Mouse (Mus musculus) forebrain, postnatal 0 days (tissue): ENCODE measurements at regions not wholly inside any gene's neighbourhood (a gene's known extent, or its start where the extent isn't known, plus 50 kb on each side); places are given as distances from the start of the nearest gene placed in this dataset.
A peak's percentile ranks its signal among the peaks of the same experiment; 100 is the strongest.

Experiments
- ATAC-seq: fragments of 200-750 bp; cut with Nextera tagmentation; 2 replicates; pipeline ENCODE4 v1.8.0; 2017; ENCODE audit warnings: mild to moderate bottlenecking, moderate library complexity
- DNase-seq: peaks from one replicate; pipeline ENCODE4 v3.0.0-alpha.2; 2015
- H3K27ac ChIP-seq: fragments of 300-500 bp; sonication (generic); 2 replicates; pipeline ENCODE4 v1.5.1; 2014; ENCODE audit warnings: low read depth, mild to moderate bottlenecking, antibody characterized with exemption, low read length, moderate library complexity, mixed read lengths
- H3K27me3 ChIP-seq: fragments of 300-500 bp; sonication (generic); 2 replicates; pipeline ENCODE4 v1.6.1; 2014; ENCODE audit warnings: mild to moderate bottlenecking, low read length, mixed read lengths; ENCODE audit not compliant: insufficient read depth
- H3K36me3 ChIP-seq: fragments of 300-500 bp; sonication (generic); 2 replicates; pipeline ENCODE4 v1.6.1; 2014; ENCODE audit warnings: mild to moderate bottlenecking, moderate library complexity; ENCODE audit not compliant: insufficient read depth
- H3K4me1 ChIP-seq: fragments of 300-500 bp; sonication (generic); 2 replicates; pipeline ENCODE4 v1.6.1; 2014; ENCODE audit warnings: antibody characterized with exemption; ENCODE audit not compliant: insufficient read depth
- H3K4me2 ChIP-seq: fragments of 300-500 bp; sonication (generic); 2 replicates; pipeline ENCODE4 v1.6.1; 2014; ENCODE audit warnings: low read depth, mild to moderate bottlenecking, moderate library complexity
- H3K4me3 ChIP-seq: fragments of 300-500 bp; sonication (generic); 2 replicates; pipeline ENCODE4 v1.5.1; 2014; ENCODE audit warnings: low read depth, low read length, mixed read lengths
- H3K9ac ChIP-seq: fragments of 300-500 bp; sonication (generic); 2 replicates; pipeline ENCODE4 v1.6.1; 2014; ENCODE audit warnings: mild to moderate bottlenecking
- H3K9me3 ChIP-seq: fragments of 300-500 bp; sonication (generic); 2 replicates; pipeline ENCODE4 v1.6.1; 2016; ENCODE audit warnings: low read length
- CTCF ChIP-seq: sonication (generic); IDR thresholded peaks from 2 replicates; pipeline ENCODE4 v1.5.1; 2016; ENCODE audit warnings: antibody characterized with exemption, control low read depth, low read depth
- WGBS: fragments of 180-500 bp; shearing (Covaris S2); extraction: QIAGEN DNeasy Blood & Tissue Kit; methylation state at CpG from one replicate; pipeline ENCODE4 v1.1.7; 2014; 5-methylcytosine and 5-hydroxymethylcytosine counted together

DNA sequence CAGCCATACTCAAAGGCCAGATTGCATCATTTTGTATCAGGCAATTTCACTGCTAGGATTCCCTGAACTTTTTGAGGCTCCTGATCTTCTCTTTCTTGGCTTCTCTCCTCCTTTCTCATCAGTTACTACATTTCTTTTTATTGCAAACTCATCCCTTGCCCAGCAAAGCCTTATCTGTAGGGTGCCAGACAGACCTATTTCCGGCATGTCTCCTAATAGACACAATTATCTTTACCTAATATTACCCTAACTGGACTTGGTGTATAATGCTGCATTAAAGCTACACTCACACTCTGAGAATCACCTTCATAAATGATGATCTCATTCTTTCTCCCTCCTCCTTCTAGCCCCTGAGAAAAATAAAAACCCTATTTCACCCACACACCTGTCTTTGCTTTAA, 396.3 kb upstream of the Nrg3 start:
- DNase-seq (no peak), ATAC-seq (no peak)
- 91% methylated on average over 1 of the region's 1 CpGs for WGBS
- no peaks in the 10 kb centered on the region for H3K9me3 ChIP-seq
- H3K9ac ChIP-seq = no peak overlapping the region
- no peak overlapping the region for H3K4me2 ChIP-seq
- no peaks in the 10 kb centered on the region for H3K36me3 ChIP-seq
- H3K27me3 ChIP-seq = no peaks in the 10 kb centered on the region
- H3K4me1 ChIP-seq = no peaks in the 10 kb centered on the region
- no peak for TF ChIP-seq CTCF
- no peak overlapping the region for H3K4me3 ChIP-seq
- H3K27ac ChIP-seq = no peak overlapping the region

DNA sequence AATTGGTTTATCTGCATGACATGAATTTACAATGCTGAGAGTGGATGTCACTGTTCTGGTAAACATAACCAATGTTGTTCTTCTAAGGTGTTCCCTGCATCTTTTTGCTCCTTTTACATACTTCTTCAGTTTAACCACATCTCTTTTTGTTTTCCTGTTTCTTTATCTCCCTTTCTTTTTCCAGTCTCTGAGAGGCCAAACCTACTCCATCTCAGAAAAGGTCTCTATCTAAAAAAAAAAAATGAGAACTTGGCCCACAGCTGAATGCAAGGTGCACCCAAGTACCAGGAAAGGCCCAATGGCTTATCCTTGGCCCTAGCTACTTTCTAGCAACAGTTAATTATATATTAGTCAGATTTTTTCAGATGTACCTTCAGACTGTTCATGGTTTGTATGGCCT, 394.3 kb upstream of the Nrg3 start:
- H3K9ac ChIP-seq = no peak overlapping the region
- no peak overlapping the region for H3K27ac ChIP-seq
- DNase-seq = no peak
- TF ChIP-seq CTCF = no peak
- ATAC-seq = no peak
- no peaks in the 10 kb centered on the region for H3K36me3 ChIP-seq
- no peaks in the 10 kb centered on the region for H3K9me3 ChIP-seq
- H3K4me2 ChIP-seq = no peak overlapping the region
- H3K27me3 ChIP-seq = no peaks in the 10 kb centered on the region
- no peak overlapping the region for H3K4me3 ChIP-seq
- H3K4me1 ChIP-seq = no peaks in the 10 kb centered on the region

DNA sequence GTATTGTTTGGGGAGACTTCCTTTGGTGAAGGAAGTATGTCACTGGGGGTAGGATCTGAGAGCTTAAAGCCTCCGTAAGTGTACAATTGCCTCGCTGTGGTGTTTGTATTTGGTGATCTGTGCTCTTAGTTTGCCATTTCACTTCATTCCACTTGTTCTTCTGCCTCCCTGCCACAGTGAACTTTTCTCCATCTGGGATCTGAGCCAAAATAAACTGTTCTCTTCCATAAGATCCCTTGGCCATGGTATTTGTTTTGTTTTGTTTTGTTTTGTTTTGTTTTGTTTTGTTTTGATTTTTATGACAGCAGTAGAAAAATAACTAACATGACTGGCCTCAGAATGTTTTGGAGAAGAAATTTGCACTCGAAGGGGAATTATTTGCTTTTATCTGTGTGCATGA, 387.3 kb upstream of the Nrg3 start:
- H3K4me1 ChIP-seq = no peaks in the 10 kb centered on the region
- no peak for TF ChIP-seq CTCF
- H3K36me3 ChIP-seq = no peaks in the 10 kb centered on the region
- no peak overlapping the region for H3K9ac ChIP-seq
- H3K27ac ChIP-seq = no peak overlapping the region
- no peak for ATAC-seq
- H3K4me2 ChIP-seq = no peak overlapping the region
- WGBS = 64% methylated on average over 3 of the region's 3 CpGs
- H3K9me3 ChIP-seq = no peaks in the 10 kb centered on the region
- H3K4me3 ChIP-seq = no peak overlapping the region
- DNase-seq = no peak
- H3K27me3 ChIP-seq = no peaks in the 10 kb centered on the region

DNA sequence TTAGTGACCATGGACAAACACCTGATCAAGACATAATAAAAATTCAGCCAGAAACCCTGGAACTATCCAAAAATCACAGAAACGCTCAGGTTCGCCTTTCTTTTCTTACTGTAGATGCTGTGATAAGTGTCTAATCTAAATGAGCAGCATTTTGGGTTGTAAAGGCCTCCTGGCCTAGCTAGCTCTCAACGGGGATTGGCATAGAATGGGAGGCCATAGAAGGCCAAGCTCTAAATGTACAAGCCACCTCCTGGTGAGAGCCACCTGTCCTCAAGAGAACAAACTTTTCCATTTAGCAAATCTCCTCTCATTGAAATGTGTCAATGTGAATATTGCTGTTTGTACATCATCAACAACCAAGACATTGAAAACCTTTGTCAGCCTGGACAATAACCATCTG, 386.4 kb upstream of the Nrg3 start:
- no peak overlapping the region for H3K4me2 ChIP-seq
- H3K27me3 ChIP-seq = no peaks in the 10 kb centered on the region
- DNase-seq = no peak
- TF ChIP-seq CTCF = no peak
- no peaks in the 10 kb centered on the region for H3K9me3 ChIP-seq
- no peak overlapping the region for H3K4me3 ChIP-seq
- ATAC-seq = no peak
- H3K36me3 ChIP-seq = no peaks in the 10 kb centered on the region
- no peaks in the 10 kb centered on the region for H3K4me1 ChIP-seq
- no peak overlapping the region for H3K9ac ChIP-seq
- WGBS = 85% methylated on average over 3 of the region's 3 CpGs
- no peak overlapping the region for H3K27ac ChIP-seq

DNA sequence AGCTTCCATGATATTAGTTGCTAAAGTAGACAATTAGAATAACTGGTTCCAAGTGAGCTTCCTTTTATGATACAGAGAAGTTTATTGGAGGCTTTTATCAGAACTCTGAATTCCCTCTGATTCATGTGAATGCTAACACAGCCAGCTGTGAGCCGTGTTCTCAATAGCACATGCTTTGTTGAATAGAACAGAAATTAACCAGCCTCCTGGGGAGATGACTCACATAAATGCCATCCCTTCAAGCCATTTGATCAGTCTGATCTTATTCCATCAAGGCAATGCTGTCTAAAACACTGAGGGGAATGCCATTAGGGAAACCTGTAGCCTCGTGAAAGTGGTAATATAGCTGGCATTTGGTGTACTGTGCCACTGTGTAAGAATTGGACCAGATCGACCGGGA, 380.1 kb upstream of the Nrg3 start:
- H3K4me2 ChIP-seq = no peak overlapping the region
- DNase-seq = peak; percentile 1
- no peak overlapping the region for H3K9ac ChIP-seq
- no peak for TF ChIP-seq CTCF
- H3K9me3 ChIP-seq = no peaks in the 10 kb centered on the region
- H3K4me3 ChIP-seq = no peak overlapping the region
- WGBS = 53% methylated on average over 4 of the region's 4 CpGs
- no peaks in the 10 kb centered on the region for H3K27me3 ChIP-seq
- H3K27ac ChIP-seq = no peak overlapping the region
- no peaks in the 10 kb centered on the region for H3K4me1 ChIP-seq
- H3K36me3 ChIP-seq = no peaks in the 10 kb centered on the region
- peak; percentile 63; the same call in 1 of the 2 replicates for ATAC-seq

DNA sequence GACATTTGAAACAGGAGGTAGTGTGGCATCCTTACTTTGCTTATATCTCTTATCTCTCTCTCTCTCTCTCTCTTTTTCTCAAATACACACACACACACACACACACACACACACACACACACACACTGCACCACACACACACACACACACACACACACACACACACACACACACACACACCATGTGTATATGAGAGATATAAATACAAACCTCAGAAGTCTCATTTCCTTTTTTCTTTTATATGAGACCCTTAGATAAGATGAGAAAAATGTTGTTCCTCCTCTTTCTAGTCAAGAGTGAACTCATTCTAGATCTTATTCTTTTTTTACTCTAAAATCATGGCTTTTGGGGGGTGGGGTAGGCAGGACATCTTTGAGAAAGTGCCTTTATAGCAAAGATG, 379.6 kb upstream of the Nrg3 start:
- no peaks in the 10 kb centered on the region for H3K27me3 ChIP-seq
- no peak overlapping the region for H3K4me2 ChIP-seq
- H3K4me1 ChIP-seq = no peaks in the 10 kb centered on the region
- no peak overlapping the region for H3K27ac ChIP-seq
- no peaks in the 10 kb centered on the region for H3K36me3 ChIP-seq
- no peak overlapping the region for H3K4me3 ChIP-seq
- DNase-seq (no peak), ATAC-seq (no peak)
- H3K9me3 ChIP-seq = no peaks in the 10 kb centered on the region
- no peak for TF ChIP-seq CTCF
- H3K9ac ChIP-seq = no peak overlapping the region
